Mouse (Mus musculus): ENCODE data around the gene Pakap. TPM values are rescaled to one million over a fixed set of nuclear protein-coding genes. Genes with fewer than 3 reads are reported as not detected.

Pakap gene
- polyA plus RNA-seq, 1 experiment from 2014 or later = 10.7 TPM

DNA sequence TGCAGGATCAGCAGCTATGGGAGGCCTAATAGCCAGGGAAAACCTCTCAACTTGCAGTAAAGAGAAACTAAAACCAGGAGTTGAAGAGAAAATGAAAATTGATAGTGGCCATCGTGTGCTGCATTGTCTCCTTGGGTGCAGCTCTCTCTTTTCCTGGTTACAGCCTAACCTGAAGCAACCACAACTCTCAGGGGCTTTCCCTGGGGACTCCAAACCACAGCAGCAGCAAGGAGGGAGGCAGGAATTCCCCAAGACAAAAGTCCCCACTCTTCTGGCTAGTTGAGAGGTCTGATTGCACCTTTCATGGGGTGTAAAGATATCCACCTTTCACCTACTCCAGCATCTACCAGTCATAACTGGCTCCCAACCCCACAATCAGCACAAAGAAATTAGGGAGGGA is 157.6 kb downstream of the Pakap start:
- Histone ChIP-seq H3K27ac (replicated peaks; ENCODE audit: low read depth, low read length) (no peak overlapping the region), H3K9ac (replicated peaks; ENCODE audit: low read length) (no peak overlapping the region), H3K4me3 (replicated peaks; ENCODE audit: low read depth, low read length) (no peak overlapping the region), H3K4me1 (ENCODE audit: control insufficient read depth, insufficient read depth, low read length) (no peaks in the 10 kb centered on the region), H3K36me3 (ENCODE audit: control insufficient read depth, insufficient read depth, low read length) (no peaks in the 10 kb centered on the region), H3K4me2 (ENCODE audit: low read length) (no peak overlapping the region), H3K27me3 (ENCODE audit: control insufficient read depth, insufficient read depth, low read length) (no peaks in the 10 kb centered on the region), H3K9me3 (ENCODE audit: control insufficient read depth, low read length) (no peaks in the 10 kb centered on the region)
- WGBS = 84% methylated on average over 1 of the region's 1 CpGs
- no peak for DNase-seq
- no peak for ATAC-seq (ENCODE audit: low FRiP score, low TSS enrichment)

DNA sequence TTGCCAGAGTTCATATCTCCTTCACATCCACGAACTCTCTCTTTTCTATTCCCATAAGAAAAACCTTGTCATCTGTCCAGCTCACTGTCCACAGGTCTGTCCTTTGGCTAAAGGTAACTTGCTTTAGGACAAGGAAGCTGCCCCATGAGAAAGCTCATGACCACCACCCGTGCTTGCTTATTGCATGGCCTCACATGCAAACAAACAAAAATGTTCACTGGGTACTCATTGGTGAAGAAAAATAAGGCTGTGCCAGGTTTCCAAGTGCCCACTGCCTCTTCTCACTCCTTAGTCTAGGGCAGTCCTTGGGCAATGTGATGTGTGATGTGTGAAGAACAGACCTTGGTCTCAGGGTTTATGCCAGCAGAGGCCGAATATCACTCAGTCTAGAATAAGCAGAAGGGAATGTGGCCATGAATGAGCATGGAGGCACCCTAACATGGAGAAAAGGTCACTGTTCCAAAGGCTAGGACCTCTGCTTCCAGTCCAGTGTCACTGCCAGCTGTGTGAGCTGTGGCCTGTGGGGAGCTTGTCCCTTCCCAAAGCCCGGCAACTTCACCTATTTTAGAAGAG is 160.7 kb downstream of the Pakap start:
- Histone ChIP-seq H3K27ac (replicated peaks; ENCODE audit: low read depth, low read length) (no peak overlapping the region), H3K9me3 (ENCODE audit: control insufficient read depth, low read length) (no peaks in the 10 kb centered on the region), H3K4me3 (replicated peaks; ENCODE audit: low read depth, low read length) (no peak overlapping the region), H3K4me1 (ENCODE audit: control insufficient read depth, insufficient read depth, low read length) (no peaks in the 10 kb centered on the region), H3K27me3 (ENCODE audit: control insufficient read depth, insufficient read depth, low read length) (no peaks in the 10 kb centered on the region), H3K36me3 (ENCODE audit: control insufficient read depth, insufficient read depth, low read length) (no peaks in the 10 kb centered on the region), H3K4me2 (ENCODE audit: low read length) (no peak overlapping the region), H3K9ac (replicated peaks; ENCODE audit: low read length) (no peak overlapping the region)
- no peak for DNase-seq
- 84% methylated on average over 4 of the region's 4 CpGs for WGBS
- no peak for ATAC-seq (ENCODE audit: low FRiP score, low TSS enrichment)

DNA sequence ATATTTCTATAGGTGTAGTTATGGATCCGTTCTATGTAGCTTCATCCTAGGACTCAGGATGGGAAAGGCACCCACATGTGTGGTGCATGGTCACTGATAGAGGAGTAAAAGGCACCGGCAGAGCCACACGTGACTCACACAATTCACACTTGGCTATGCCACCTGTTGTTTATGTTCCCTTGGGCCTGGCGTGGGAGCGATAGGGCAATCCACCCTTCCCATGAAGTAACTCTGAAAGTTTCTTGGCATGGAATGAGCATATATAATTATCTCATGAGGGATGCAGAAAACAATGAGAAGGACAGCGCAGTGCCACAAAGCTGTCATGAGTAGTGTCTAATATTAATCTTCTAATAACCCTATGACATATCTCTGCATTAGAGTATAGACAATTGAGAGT is 162.1 kb downstream of the Pakap start:
- ATAC-seq (ENCODE audit: low FRiP score, low TSS enrichment) (no peak), DNase-seq (no peak)
- no peak overlapping the region for H3K4me3 ChIP-seq (replicated peaks; ENCODE audit: low read depth, low read length)
- H3K36me3 ChIP-seq (ENCODE audit: control insufficient read depth, insufficient read depth, low read length) = no peaks in the 10 kb centered on the region
- no peak overlapping the region for H3K27ac ChIP-seq (replicated peaks; ENCODE audit: low read depth, low read length)
- H3K4me1 ChIP-seq (ENCODE audit: control insufficient read depth, insufficient read depth, low read length) = no peaks in the 10 kb centered on the region
- no peaks in the 10 kb centered on the region for H3K9me3 ChIP-seq (ENCODE audit: control insufficient read depth, low read length)
- no peak overlapping the region for H3K9ac ChIP-seq (replicated peaks; ENCODE audit: low read length)
- no peaks in the 10 kb centered on the region for H3K27me3 ChIP-seq (ENCODE audit: control insufficient read depth, insufficient read depth, low read length)
- 96% methylated on average over 6 of the region's 6 CpGs for WGBS
- no peak overlapping the region for H3K4me2 ChIP-seq (ENCODE audit: low read length)

DNA sequence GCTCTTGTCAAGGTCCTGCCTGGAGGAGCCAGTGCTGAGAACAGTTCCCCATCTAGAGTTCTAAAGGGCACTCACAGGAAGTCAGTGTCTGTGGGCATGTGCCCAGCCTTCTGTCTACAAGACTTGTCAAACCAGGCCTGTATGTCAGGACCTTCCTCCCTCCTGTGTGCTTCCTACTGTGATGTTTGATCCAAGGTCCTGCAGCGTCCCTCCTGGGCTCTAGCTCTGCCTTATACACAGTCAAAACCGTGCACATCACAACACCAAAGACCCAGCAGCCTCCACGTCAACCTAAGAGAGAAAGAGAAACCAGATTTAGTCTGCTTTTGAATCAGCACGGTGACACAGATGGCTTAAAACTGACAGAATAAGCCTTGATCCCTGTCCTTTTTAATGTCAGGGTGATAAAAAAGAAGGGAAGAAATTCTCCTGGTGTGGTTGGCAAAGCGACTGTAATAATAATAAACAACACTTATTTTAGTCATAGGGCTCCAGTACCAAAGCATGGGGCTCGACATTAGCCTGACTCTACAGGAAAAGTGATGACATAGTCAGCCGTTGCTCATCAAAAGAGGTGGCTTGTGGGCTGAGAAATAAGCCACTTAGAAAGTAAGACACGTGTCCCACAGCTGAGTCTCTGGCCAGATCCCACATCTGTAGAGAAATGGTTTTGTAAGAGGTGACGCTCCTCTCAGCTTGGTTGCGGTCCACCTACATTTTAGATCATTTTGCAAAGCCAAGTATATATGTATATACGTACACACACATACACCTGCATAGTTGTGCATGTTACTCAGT is 163.0 kb downstream of the Pakap start:
- no peaks in the 10 kb centered on the region for H3K36me3 ChIP-seq (ENCODE audit: control insufficient read depth, insufficient read depth, low read length)
- H3K4me1 ChIP-seq (ENCODE audit: control insufficient read depth, insufficient read depth, low read length) = no peaks in the 10 kb centered on the region
- H3K27me3 ChIP-seq (ENCODE audit: control insufficient read depth, insufficient read depth, low read length) = no peaks in the 10 kb centered on the region
- no peak overlapping the region for H3K4me2 ChIP-seq (ENCODE audit: low read length)
- no peak for DNase-seq
- no peak overlapping the region for H3K4me3 ChIP-seq (replicated peaks; ENCODE audit: low read depth, low read length)
- WGBS = 79% methylated on average over 11 of the region's 11 CpGs
- H3K9ac ChIP-seq (replicated peaks; ENCODE audit: low read length) = no peak overlapping the region
- no peaks in the 10 kb centered on the region for H3K9me3 ChIP-seq (ENCODE audit: control insufficient read depth, low read length)
- no peak for ATAC-seq (ENCODE audit: low FRiP score, low TSS enrichment)
- no peak overlapping the region for H3K27ac ChIP-seq (replicated peaks; ENCODE audit: low read depth, low read length)

DNA sequence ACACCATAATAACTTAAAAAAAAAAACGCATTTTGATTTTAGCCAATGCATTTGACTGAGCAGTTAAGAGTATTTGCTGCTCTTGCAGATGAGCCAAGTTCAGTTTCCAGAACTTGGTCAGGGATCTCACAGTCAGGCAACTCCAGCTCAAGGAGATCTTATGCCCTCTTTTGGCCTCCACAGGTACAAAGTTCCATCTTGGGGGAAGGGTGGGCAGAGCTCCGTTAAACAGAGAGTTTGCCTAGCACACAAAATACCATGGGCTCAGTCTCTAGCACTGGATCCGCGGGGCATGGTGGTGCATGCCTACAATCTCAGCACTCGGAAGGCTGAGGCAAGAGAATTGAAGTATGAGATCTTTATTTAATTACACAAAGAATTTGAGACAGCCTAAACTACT is 164.4 kb downstream of the Pakap start:
- Histone ChIP-seq H3K27ac (replicated peaks; ENCODE audit: low read depth, low read length) (no peak overlapping the region), H3K9ac (replicated peaks; ENCODE audit: low read length) (no peak overlapping the region), H3K4me2 (ENCODE audit: low read length) (no peak overlapping the region), H3K36me3 (ENCODE audit: control insufficient read depth, insufficient read depth, low read length) (no peaks in the 10 kb centered on the region), H3K9me3 (ENCODE audit: control insufficient read depth, low read length) (no peaks in the 10 kb centered on the region), H3K27me3 (ENCODE audit: control insufficient read depth, insufficient read depth, low read length) (no peaks in the 10 kb centered on the region), H3K4me3 (replicated peaks; ENCODE audit: low read depth, low read length) (no peak overlapping the region), H3K4me1 (ENCODE audit: control insufficient read depth, insufficient read depth, low read length) (no peaks in the 10 kb centered on the region)
- 87% methylated on average over 5 of the region's 5 CpGs for WGBS
- ATAC-seq (ENCODE audit: low FRiP score, low TSS enrichment) (no peak), DNase-seq (no peak)

DNA sequence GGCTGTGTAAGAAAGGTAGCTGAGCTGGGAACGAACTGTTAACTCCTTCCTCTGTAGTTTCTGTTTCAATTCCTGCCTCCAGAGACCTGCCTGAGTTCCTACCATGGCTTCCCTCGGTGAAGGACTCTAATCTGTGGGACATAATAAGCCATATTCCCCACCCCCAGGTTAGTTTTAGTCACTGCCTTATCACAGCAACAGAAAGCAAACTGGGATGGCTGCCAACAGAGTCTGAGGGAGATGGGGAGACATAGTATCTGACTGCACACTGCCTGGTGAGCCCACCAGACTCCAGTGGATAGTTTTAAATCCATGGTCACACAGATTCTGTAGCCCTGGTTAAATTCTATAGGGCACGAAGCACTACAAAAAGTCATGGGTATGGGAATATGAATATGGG is 165.5 kb downstream of the Pakap start:
- Histone ChIP-seq H3K4me2 (ENCODE audit: low read length) (no peak overlapping the region), H3K9ac (replicated peaks; ENCODE audit: low read length) (no peak overlapping the region), H3K27ac (replicated peaks; ENCODE audit: low read depth, low read length) (no peak overlapping the region), H3K36me3 (ENCODE audit: control insufficient read depth, insufficient read depth, low read length) (no peaks in the 10 kb centered on the region), H3K9me3 (ENCODE audit: control insufficient read depth, low read length) (no peaks in the 10 kb centered on the region), H3K4me3 (replicated peaks; ENCODE audit: low read depth, low read length) (no peak overlapping the region), H3K4me1 (ENCODE audit: control insufficient read depth, insufficient read depth, low read length) (no peaks in the 10 kb centered on the region), H3K27me3 (ENCODE audit: control insufficient read depth, insufficient read depth, low read length) (no peaks in the 10 kb centered on the region)
- DNase-seq (no peak), ATAC-seq (ENCODE audit: low FRiP score, low TSS enrichment) (no peak)
- 81% methylated on average over 3 of the region's 3 CpGs for WGBS

DNA sequence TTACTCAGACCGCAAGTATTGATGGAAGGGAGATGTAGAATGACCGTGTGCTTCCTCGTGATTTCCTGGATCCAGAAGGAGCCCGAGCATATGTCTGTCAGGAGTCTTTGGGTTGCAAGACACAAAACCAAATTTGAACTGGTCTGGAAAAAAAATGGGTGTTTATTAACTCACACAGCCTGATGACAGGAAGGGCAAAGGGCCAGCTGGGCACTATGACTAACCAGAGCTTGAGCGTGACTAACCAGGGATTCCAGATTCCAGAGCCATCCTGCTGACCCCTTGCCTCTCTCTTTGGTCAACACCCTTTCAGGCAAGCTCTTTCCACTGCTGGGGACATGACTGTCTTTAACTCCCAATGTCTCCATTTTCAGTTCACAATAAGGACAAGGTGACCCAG is 167.4 kb downstream of the Pakap start:
- H3K4me3 ChIP-seq (replicated peaks; ENCODE audit: low read depth, low read length) = no peak overlapping the region
- WGBS = 93% methylated on average over 5 of the region's 5 CpGs
- H3K27ac ChIP-seq (replicated peaks; ENCODE audit: low read depth, low read length) = no peak overlapping the region
- H3K4me1 ChIP-seq (ENCODE audit: control insufficient read depth, insufficient read depth, low read length) = 0 out of 2 replicates have a peak, but pooled peaks cover 3% of the 10 kb centered on the region
- no peak for ATAC-seq (ENCODE audit: low FRiP score, low TSS enrichment)
- no peak overlapping the region for H3K9ac ChIP-seq (replicated peaks; ENCODE audit: low read length)
- no peak overlapping the region for H3K4me2 ChIP-seq (ENCODE audit: low read length)
- no peaks in the 10 kb centered on the region for H3K36me3 ChIP-seq (ENCODE audit: control insufficient read depth, insufficient read depth, low read length)
- DNase-seq = no peak
- no peaks in the 10 kb centered on the region for H3K27me3 ChIP-seq (ENCODE audit: control insufficient read depth, insufficient read depth, low read length)
- no peaks in the 10 kb centered on the region for H3K9me3 ChIP-seq (ENCODE audit: control insufficient read depth, low read length)

DNA sequence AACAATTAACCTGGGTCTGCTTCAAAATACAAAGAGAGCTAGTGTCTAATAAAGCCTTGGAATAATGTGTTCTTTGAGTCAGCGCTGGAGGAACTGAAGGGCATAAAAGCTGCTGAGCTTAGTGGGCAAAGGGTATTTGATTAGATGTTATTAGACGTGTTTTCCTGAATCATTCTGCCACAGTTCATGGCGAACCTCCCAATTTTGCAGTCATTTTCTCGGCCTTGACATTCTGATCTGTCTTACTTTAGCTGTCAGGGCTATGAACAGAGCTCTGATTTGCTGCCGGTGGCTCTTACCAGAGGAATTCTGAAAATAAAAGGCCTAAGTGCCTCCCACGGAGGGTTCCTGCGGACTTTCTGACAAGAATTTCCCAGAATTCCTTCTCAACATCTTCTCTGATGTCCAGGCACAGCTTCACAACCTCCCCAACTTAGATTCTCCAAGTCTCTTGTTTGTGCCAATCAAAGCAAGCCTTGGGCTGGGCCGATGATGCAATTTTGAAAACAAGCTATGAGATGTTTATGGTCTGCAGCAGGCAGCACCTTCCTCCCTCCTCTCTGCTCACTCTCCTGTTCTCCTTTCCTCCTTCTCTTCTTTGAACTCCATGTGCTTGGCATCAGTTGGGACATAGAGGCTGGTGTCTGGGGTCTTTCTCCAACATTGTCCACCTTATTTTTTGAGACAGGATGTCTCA is 171.0 kb downstream of the Pakap start:
- no peaks in the 10 kb centered on the region for H3K9me3 ChIP-seq (ENCODE audit: control insufficient read depth, low read length)
- H3K27ac ChIP-seq (replicated peaks; ENCODE audit: low read depth, low read length) = no peak overlapping the region
- 0 out of 2 replicates have a peak, but pooled peaks cover 3% of the 10 kb centered on the region for H3K4me1 ChIP-seq (ENCODE audit: control insufficient read depth, insufficient read depth, low read length)
- DNase-seq = peak; percentile 10
- WGBS = 35% methylated on average over 8 of the region's 8 CpGs
- H3K9ac ChIP-seq (replicated peaks; ENCODE audit: low read length) = no peak overlapping the region
- no peak overlapping the region for H3K4me2 ChIP-seq (ENCODE audit: low read length)
- no peak for ATAC-seq (ENCODE audit: low FRiP score, low TSS enrichment)
- no peak overlapping the region for H3K4me3 ChIP-seq (replicated peaks; ENCODE audit: low read depth, low read length)
- H3K36me3 ChIP-seq (ENCODE audit: control insufficient read depth, insufficient read depth, low read length) = no peaks in the 10 kb centered on the region
- H3K27me3 ChIP-seq (ENCODE audit: control insufficient read depth, insufficient read depth, low read length) = no peaks in the 10 kb centered on the region
